Mouse (Mus musculus) olfactory bulb, adult 2 months (tissue): ENCODE measurements around the gene Slc39a11.

Source experiments
- CTCF ChIP-seq: fragments of 200-500 bp; IDR thresholded peaks from 2 replicates; pipeline ENCODE4 v1.5.1; 2012; ENCODE audit warnings: low read depth, mild to moderate bottlenecking, low read length, moderate library complexity; ENCODE audit not compliant: insufficient read depth
- POLR2A ChIP-seq: fragments of 200-500 bp; IDR thresholded peaks from 2 replicates; pipeline ENCODE4 v1.6.1; 2012; ENCODE audit warnings: mild to moderate bottlenecking, low read depth, low read length, moderate library complexity; ENCODE audit not compliant: insufficient read depth

- TF ChIP-seq CTCF, result no peak
- no peak for TF ChIP-seq POLR2A
These were observed 87.6 kb downstream of the Slc39a11 start for GRCm38 (mm10) chr11:113562326-113562725.
